Mouse (Mus musculus): ENCODE measurements at regions not wholly inside any gene's neighbourhood (a gene's known extent, or its start where the extent isn't known, plus 50 kb on each side); places are given as distances from the start of the nearest gene placed in this dataset.

DNA sequence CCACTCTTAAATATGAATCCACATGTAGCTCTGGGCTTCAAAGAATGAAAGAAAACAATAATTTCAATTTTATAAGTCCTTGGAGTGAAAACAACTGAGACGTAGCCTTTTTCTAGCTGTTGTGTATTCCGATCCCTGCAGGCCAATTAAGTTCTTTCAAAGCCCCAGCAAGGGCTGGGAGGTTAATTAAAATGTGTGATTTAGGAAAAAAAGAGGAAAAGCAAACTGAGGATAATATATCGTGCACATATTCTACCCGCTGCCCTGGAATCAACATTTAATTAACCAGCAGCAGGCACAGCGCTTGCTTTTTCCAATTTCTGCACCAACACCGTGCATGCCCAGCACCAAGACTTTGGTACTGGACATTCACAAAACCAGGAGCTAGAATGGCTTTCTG lies 167.0 kb downstream of the Nectin3 start:
- DNase-seq (ENCODE audit: low spot score in 2 of 2): no peak

DNA sequence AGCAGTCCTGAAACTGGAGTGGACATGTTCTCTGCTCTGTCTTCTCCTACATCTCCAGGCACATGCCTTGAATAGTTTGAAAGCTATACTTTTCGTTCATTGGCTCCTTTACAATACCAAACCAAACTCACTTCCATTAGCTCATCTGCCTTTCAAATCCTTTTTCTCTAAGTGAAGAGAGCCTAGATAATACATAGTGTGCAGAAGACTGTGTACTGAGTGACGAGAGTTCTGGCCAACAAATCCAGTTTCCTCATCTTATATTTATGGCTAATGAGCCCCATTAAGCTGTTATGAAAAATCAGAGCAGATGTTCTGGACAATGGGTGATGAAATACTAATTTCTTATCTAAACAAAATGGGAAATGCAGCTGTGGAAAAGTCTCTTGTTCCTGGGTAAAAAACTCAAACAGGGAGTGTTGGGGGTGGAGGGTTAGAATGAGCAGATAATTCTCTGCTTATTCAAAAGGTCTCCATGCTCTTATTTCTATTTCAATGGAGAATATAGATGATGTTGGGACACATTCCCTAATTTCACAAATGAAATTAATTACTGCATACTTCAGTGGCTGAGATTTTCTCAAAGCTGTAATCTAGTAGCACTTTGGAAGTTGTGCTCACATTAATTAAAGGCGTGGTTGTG lies 144.3 kb upstream of the Gm4737 start:
- DNase-seq (ENCODE audit: low spot score in 2 of 2): no peak

DNA sequence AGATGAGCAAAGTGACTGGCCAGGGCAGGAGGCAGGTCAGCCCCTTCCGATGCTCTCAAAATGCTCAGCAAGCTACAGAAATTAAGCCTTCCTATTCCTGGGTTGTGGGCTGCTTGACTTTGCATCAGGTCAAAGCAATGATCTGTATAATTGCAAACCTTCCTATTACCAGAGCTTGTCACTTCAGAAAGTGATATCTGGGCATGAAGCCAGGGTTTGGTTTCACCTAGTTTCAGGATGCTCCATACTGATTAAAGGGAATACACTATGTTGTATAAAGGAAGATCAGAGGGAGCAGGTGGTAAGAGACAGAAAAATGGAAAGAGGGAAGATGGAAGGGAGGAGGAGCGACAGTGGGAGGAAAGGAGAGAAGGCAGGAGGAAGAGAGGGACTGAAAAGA lies 142.3 kb upstream of the Gm4737 start:
- no peak for DNase-seq (ENCODE audit: low spot score in 2 of 2)

DNA sequence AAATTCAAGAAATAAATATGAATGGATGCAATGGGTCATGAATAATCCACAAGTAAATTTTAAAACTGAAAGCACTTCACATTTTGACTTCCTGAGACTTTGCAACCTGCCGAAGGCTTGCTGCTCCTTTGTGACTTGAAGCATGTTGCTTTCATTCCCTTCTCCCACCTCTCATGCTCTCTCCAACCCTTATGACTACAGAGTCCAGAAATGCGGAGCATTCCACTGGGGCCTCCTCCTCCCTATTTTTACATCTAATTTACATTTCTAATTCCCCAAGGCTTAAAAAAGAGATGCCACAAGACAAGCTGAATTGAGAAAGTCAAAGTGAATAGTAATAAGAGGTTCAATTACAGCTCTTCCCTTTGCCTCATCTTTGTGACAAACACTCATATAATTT lies 141.5 kb upstream of the Gm4737 start:
- DNase-seq (ENCODE audit: low spot score in 2 of 2): no peak

- no peak for DNase-seq (ENCODE audit: low spot score in 2 of 2)
Observed at GRCm38 (mm10) chr16:46293831-46294230, 139.0 kb upstream of the Gm4737 start.

- no peak for DNase-seq (ENCODE audit: low spot score in 2 of 2)
Observed at GRCm38 (mm10) chr16:46291067-46291833, 136.4 kb upstream of the Gm4737 start.

- peak in 1 of 2 experiments; percentile 48 for DNase-seq (ENCODE audit: low spot score in 2 of 2)
Observed at GRCm38 (mm10) chr16:46290199-46290598, 135.3 kb upstream of the Gm4737 start.

DNA sequence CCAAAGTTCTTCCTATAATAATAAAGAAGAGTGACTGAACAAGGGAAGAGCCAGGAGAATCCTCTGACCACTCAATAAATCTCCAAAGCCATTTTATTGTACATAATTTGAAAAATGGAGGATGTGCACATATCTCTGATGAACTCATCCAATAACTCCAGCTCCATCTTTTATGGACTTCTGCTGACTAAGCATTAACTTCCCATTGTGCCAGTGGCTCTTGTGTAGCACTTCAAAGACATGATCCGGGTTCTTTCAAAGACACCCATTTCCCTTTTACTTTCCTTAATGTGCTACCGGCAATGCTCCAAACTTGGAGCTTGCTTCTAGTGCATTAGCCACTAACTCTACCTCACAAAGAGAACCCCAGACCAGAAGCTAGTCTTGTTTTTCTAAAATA lies 112.7 kb upstream of the Gm4737 start:
- no peak for DNase-seq (ENCODE audit: low spot score in 2 of 2)

DNA sequence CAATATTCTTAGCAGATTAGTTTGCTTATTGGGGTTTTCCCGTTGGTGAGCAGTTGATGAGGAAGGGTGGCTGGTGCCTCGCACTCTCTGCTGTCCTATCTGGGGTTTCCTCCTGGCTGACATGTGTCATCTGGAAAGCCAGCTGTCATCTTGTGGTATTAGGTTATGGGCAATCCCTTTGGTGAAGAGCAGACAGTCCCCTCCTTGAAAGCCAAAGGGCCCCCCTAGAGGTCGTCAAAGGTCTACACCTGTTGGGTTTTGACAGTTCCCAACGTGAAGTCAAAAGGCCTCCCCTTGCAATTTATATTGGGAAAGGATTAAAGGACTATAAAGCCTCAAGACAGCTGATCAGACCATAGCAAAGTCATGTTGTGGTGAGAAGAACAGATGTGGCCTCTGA lies 96.8 kb upstream of the Gm4737 start:
- no peak for DNase-seq (ENCODE audit: low spot score in 2 of 2)

- DNase-seq (ENCODE audit: low spot score in 2 of 2): no peak
Observed at GRCm38 (mm10) chr16:46250943-46251342, 96.1 kb upstream of the Gm4737 start.

GRCm38 (mm10) chr16:46245598-46245997 lies 90.7 kb upstream of the Gm4737 start:
- no peak for DNase-seq (ENCODE audit: low spot score in 2 of 2)

- no peak for DNase-seq (ENCODE audit: low spot score in 2 of 2)
Observed at GRCm38 (mm10) chr16:46228744-46229143, 73.9 kb upstream of the Gm4737 start.

- no peak for DNase-seq (ENCODE audit: low spot score in 2 of 2)
Observed at GRCm38 (mm10) chr16:46223084-46223600, 68.3 kb upstream of the Gm4737 start.

- DNase-seq (ENCODE audit: low spot score in 2 of 2): no peak
Observed at GRCm38 (mm10) chr16:46212504-46212903, 57.6 kb upstream of the Gm4737 start.

DNA sequence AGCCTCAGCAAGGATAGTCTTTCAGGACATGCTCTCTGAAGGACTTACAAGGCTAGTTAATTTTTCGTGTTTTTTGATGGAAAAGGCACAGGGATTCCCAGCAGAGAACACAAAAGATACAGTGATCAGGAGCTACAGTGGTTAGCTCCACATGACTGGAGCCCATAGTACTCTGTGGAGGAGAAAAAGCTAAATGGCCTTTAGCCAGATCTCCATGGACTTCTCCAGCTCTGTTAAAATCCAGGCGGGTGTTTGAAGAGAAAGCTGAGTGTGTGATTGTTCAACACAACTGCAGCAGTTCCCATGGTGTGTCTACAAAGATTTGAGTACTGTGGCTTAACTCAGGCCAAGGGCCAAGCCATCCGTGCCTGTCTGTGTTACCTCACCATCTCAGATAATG lies 57.0 kb upstream of the Gm4737 start:
- DNase-seq (ENCODE audit: low spot score in 2 of 2): no peak

DNA sequence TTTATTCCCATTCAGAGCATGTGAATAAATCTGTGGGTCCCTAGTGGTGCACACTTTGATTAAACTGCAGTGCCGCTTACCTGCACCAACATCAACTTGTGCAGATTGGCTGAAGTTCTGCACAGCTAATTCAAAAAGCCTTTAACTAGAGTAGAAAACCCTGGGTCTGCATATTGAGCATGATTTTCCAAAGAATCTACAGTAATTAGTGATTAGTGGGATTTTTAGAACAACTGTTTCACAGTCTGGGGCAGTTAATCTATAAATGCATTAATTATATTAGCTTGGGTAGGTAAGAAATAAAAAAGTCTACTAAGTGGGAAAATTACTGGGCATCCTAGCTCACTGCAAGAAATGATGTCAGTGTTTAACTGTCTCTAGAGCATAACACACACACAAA lies 50.2 kb upstream of the Gm4737 start:
- DNase-seq (ENCODE audit: low spot score in 2 of 2): no peak
